Mouse (Mus musculus) urinary bladder, adult 2 months (tissue): Measurements from ENCODE around the gene Agfg2. TPM values are rescaled to one million over a fixed set of nuclear protein-coding genes. Genes with fewer than 3 reads are reported as not detected.

Source experiments
- DNase-seq: peaks from one replicate; pipeline ENCODE4 v3.0.0; 2022; ENCODE audit warnings: low spot score
- polyA plus RNA-seq: library from polyadenylated mRNA; depleted of rRNA; stranded (reverse); fragments of >200 nt; gene quantifications from 2 replicates; pipeline ENCODE4 v1.2.3, GENCODE M21; 2012; rRNA removed

Gene Agfg2
- polyA plus RNA-seq, 1 experiment, result 25.4 TPM

- no peak for DNase-seq
These were observed 74.5 kb downstream of the Agfg2 start for GRCm38 (mm10) chr5:137610056-137610455.

- DNase-seq, result no peak
These were observed 75.2 kb downstream of the Agfg2 start for GRCm38 (mm10) chr5:137609292-137609691.

- no peak for DNase-seq
These were observed 75.8 kb downstream of the Agfg2 start for GRCm38 (mm10) chr5:137608654-137609190.

GRCm38 (mm10) chr5:137607860-137608653, 76.5 kb downstream of the Agfg2 start:
- no peak for DNase-seq

- DNase-seq, result no peak
These were observed 83.2 kb downstream of the Agfg2 start for GRCm38 (mm10) chr5:137601365-137601729.

- peak; percentile 94 for DNase-seq
These were observed 83.7 kb downstream of the Agfg2 start, which contains the start of gene Mospd3 for GRCm38 (mm10) chr5:137600619-137601364. TSS of gene Mospd3 (minus strand) at chr5:137601058.

Other genes starting within 250 kb of the Agfg2 start
- gene Zan, start 207.7 kb downstream of the Agfg2 start, polyA plus RNA-seq, result 0.11 and 0.15 TPM in 2 replicates
- gene Pop7, start 182.2 kb downstream of the Agfg2 start, polyA plus RNA-seq, result 23.4 and 29.6 TPM in 2 replicates
- gene Gigyf1, start 166.2 kb downstream of the Agfg2 start, polyA plus RNA-seq, result 32.4 and 34.7 TPM in 2 replicates
- not detected in 2 replicates for gene Epo, start 151.5 kb downstream of the Agfg2 start, polyA plus RNA-seq
- 363 and 433 TPM in 2 replicates for gene Gnb2, start 151.2 kb downstream of the Agfg2 start, polyA plus RNA-seq
- 0.06 TPM in 1 of 2 replicates, not detected in the other for gene Actl6b, start 131.2 kb downstream of the Agfg2 start, polyA plus RNA-seq
- gene Tfr2, start 114.9 kb downstream of the Agfg2 start, polyA plus RNA-seq, result 0.48 and 0.68 TPM in 2 replicates
- gene Mospd3, start 83.7 kb downstream of the Agfg2 start, polyA plus RNA-seq, result 30.9 and 38.7 TPM in 2 replicates
- gene Pcolce, start 70.9 kb downstream of the Agfg2 start, polyA plus RNA-seq, result 305 and 309 TPM in 2 replicates
- 0.81 and 0.94 TPM in 2 replicates for gene Fbxo24, start 55.7 kb downstream of the Agfg2 start, polyA plus RNA-seq
- 17.4 and 19.6 TPM in 2 replicates for gene Lrch4, start 55.6 kb downstream of the Agfg2 start, polyA plus RNA-seq
- 22.7 and 24.6 TPM in 2 replicates for gene Gm20605, start 55.6 kb downstream of the Agfg2 start, polyA plus RNA-seq
- 41.4 and 41.6 TPM in 2 replicates for gene Sap25, start 43.4 kb downstream of the Agfg2 start, polyA plus RNA-seq
- gene Irs3, start 39.0 kb downstream of the Agfg2 start, polyA plus RNA-seq, result 1.2 and 1.4 TPM in 2 replicates
- gene Nyap1, start 56.9 kb upstream of the Agfg2 start, polyA plus RNA-seq, result 6.7 and 7.6 TPM in 2 replicates
- gene Tsc22d4, start 61.0 kb upstream of the Agfg2 start, polyA plus RNA-seq, result 68.8 and 109 TPM in 2 replicates
- gene Ppp1r35, start 94.1 kb upstream of the Agfg2 start, polyA plus RNA-seq, result 20.1 and 26.6 TPM in 2 replicates
- gene Mepce, start 102.9 kb upstream of the Agfg2 start, polyA plus RNA-seq, result 33.9 and 39.3 TPM in 2 replicates
- gene Zcwpw1, start 103.1 kb upstream of the Agfg2 start, polyA plus RNA-seq, result 3.3 and 5.0 TPM in 2 replicates
- 26.0 and 31.2 TPM in 2 replicates for gene Pilra, start 151.6 kb upstream of the Agfg2 start, polyA plus RNA-seq
- 3.6 and 5.3 TPM in 2 replicates for gene Pilrb1, start 173.4 kb upstream of the Agfg2 start, polyA plus RNA-seq
- gene Pilrb2, start 187.1 kb upstream of the Agfg2 start, polyA plus RNA-seq, result 3.2 and 4.2 TPM in 2 replicates
- gene Cyp3a13, start 236.9 kb upstream of the Agfg2 start, polyA plus RNA-seq, result 0.56 TPM in 2 replicates